Mouse (Mus musculus): Measurements from ENCODE around the gene Uhrf1.
A peak's percentile ranks its signal among the peaks of the same experiment; 100 is the strongest.
"Not testable (repeated sequence)": the region's sequence is repeated elsewhere in the genome, so short reads cannot be mapped to it uniquely, and the experiment has no call there.

The Uhrf1 gene

GRCm38 (mm10) chr17:56303160-56303846 is at the start of gene Uhrf1:
Gene Uhrf1, plus strand, starts transcription at chr17:56303321.
- no peak for DNase-seq (ENCODE audit: low spot score in 2 of 2)

- peak in 1 of 2 experiments; percentile 5 for DNase-seq (ENCODE audit: low spot score in 2 of 2)
Measured at GRCm38 (mm10) chr17:56254695-56255094, 48.4 kb upstream of the Uhrf1 start.

GRCm38 (mm10) chr17:56255429-56255828 is 47.7 kb upstream of the Uhrf1 start:
- peak; percentile 60 to 68 for DNase-seq (ENCODE audit: low spot score in 2 of 2)

GRCm38 (mm10) chr17:56255863-56256238 is 47.3 kb upstream of the Uhrf1 start:
- DNase-seq (ENCODE audit: low spot score in 2 of 2): peak; percentile 99 to 100

GRCm38 (mm10) chr17:56256239-56256881 is 46.8 kb upstream of the Uhrf1 start, which contains the start of gene Fem1a:
Gene Fem1a, plus strand, starts transcription at chr17:56256810.
- DNase-seq (ENCODE audit: low spot score in 2 of 2): peak; percentile 95

GRCm38 (mm10) chr17:56257181-56257894 is 45.8 kb upstream of the Uhrf1 start:
- DNase-seq (ENCODE audit: low spot score in 2 of 2): no peak

GRCm38 (mm10) chr17:56258269-56258668 is 44.9 kb upstream of the Uhrf1 start:
- DNase-seq (ENCODE audit: low spot score in 2 of 2): not testable (repeated sequence)

GRCm38 (mm10) chr17:56258812-56259211 is 44.3 kb upstream of the Uhrf1 start:
- not testable (repeated sequence) for DNase-seq (ENCODE audit: low spot score in 2 of 2)

- DNase-seq (ENCODE audit: low spot score in 2 of 2): no peak
Measured at GRCm38 (mm10) chr17:56259301-56260037, 43.7 kb upstream of the Uhrf1 start.

GRCm38 (mm10) chr17:56261166-56261565 is 42.0 kb upstream of the Uhrf1 start:
- DNase-seq (ENCODE audit: low spot score in 2 of 2): no peak

GRCm38 (mm10) chr17:56262645-56263094 is 40.5 kb upstream of the Uhrf1 start:
- DNase-seq (ENCODE audit: low spot score in 2 of 2): no peak

GRCm38 (mm10) chr17:56264020-56264419 is 39.1 kb upstream of the Uhrf1 start:
- DNase-seq (ENCODE audit: low spot score in 2 of 2): peak; percentile 85 to 89

- no peak for DNase-seq (ENCODE audit: low spot score in 2 of 2)
Measured at GRCm38 (mm10) chr17:56265011-56265410, 38.1 kb upstream of the Uhrf1 start.

- no peak for DNase-seq (ENCODE audit: low spot score in 2 of 2)
Measured at GRCm38 (mm10) chr17:56265869-56266268, 37.3 kb upstream of the Uhrf1 start.

GRCm38 (mm10) chr17:56266271-56266670 is 36.9 kb upstream of the Uhrf1 start:
- DNase-seq (ENCODE audit: low spot score in 2 of 2): peak; percentile 81 to 83

- peak; percentile 65 to 72 for DNase-seq (ENCODE audit: low spot score in 2 of 2)
Measured at GRCm38 (mm10) chr17:56269153-56269630, 33.9 kb upstream of the Uhrf1 start.

- DNase-seq (ENCODE audit: low spot score in 2 of 2): no peak
Measured at GRCm38 (mm10) chr17:56269741-56270140, 33.4 kb upstream of the Uhrf1 start.

- DNase-seq (ENCODE audit: low spot score in 2 of 2): no peak
Measured at GRCm38 (mm10) chr17:56271609-56272253, 31.4 kb upstream of the Uhrf1 start.

- DNase-seq (ENCODE audit: low spot score in 2 of 2): no peak
Measured at GRCm38 (mm10) chr17:56272644-56273043, 30.5 kb upstream of the Uhrf1 start.

- DNase-seq (ENCODE audit: low spot score in 2 of 2): no peak
Measured at GRCm38 (mm10) chr17:56273482-56273881, 29.6 kb upstream of the Uhrf1 start.

- no peak for DNase-seq (ENCODE audit: low spot score in 2 of 2)
Measured at GRCm38 (mm10) chr17:56273986-56274385, 29.1 kb upstream of the Uhrf1 start.

All from right cerebral cortex, adult 2 months (tissue).